Mouse (Mus musculus) liver, postnatal 0 days (tissue): ENCODE results near the gene Specc1.

ENCODE experiments used
- CTCF ChIP-seq: sonication (generic); IDR thresholded peaks from 2 replicates; pipeline ENCODE4 v1.5.1; 2016; ENCODE audit warnings: antibody characterized with exemption, low read depth
- EP300 ChIP-seq: IDR thresholded peaks from 2 replicates; pipeline ENCODE4 v1.6.1; 2016; ENCODE audit warnings: antibody characterized with exemption, low read depth, mild to moderate bottlenecking

- no peak for TF ChIP-seq EP300
- no peak for TF ChIP-seq CTCF
These were observed 72.6 kb downstream of the Specc1 start for GRCm38 (mm10) chr11:62029171-62029570.
